Mouse (Mus musculus) gastrocnemius, postnatal 10 days (tissue): ENCODE results near the gene Lyar. TPM values are rescaled to one million over a fixed set of nuclear protein-coding genes. Genes with fewer than 3 reads are reported as not detected.
A peak's percentile ranks its signal among the peaks of the same experiment; 100 is the strongest.

Experiments
- DNase-seq: peaks from one replicate; pipeline ENCODE4 v3.0.0; 2021; ENCODE audit warnings: mixed read lengths
- total RNA-seq, 2 experiments: library from RNA; stranded (reverse); gene quantifications; 2 replicates each; pipeline ENCODE4 v1.2.3; 2021

Gene Lyar
- total RNA-seq, 2 experiments from 2014 or later: 15.4 to 16.2 TPM

DNA sequence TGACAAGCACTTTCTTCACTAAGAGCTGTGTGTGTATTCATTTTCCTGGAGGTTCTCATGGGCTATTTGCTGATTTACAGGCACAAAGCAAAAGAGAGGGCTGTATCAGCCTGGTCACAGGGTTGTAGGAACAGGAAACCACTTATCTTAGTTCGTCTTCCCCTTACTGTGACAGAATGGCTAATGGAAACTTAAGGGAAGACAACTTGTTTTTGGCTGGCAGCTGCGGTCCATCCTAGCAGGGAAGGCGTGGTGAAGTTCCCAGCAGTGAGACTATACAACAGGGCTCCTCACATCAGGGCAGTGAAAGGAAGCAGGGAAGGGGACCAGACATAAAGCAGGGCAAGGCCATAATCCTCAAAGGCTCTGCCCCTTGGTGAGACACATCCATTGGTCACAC is 35.4 kb downstream of the Lyar start:
- no peak for DNase-seq

DNA sequence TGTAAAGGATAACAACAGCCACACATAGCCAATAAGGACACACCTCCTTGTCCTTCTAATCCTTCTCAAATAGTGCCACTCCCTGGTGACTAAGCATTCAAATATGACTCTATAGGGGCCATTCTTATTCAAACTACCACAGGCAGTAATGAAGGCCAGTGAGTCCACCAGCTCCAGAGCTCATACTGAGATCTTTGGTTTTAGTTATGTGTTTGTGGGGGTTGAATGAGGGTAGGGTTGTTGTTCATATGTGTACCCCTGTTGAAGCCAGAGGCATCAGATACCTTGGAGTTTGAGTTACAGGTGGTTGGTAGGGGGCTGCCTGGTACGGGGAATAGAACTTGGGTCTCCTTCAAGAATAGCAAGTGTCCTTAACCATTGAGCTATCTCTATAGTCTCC is 36.3 kb downstream of the Lyar start:
- DNase-seq: no peak

DNA sequence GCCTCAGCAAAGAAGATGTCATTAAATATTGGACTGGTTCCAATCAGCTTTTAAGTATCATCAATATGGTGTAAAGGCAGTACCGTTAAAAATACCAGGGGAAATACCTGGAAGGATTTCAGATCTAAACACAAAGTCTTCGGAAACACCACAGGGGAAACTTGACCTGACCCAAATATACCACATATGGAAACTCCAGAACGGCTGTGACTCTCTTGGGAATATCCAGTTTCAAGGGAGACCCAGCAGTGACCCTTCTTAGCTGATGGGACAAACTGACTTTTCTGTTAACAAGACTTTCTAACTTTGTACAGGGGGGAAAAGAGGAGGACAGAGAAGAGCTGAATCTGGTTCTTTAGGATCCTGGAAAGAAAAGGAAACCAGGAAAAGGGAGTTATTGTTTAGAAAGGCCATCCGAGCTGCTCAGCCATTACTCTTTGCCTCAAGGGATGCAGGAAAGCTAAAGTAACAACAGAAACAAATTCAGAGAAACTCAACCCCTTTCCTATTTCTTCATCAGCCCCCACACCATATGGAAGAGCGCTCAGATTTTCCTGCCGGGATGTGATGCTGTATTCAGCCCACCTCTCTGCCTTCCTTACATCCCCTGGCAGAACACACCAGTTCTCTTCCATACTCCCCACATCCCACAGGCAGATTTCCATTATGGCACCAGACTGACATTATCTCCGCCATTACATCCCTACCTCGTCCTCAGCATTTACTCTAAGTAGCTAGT is 37.9 kb downstream of the Lyar start:
- DNase-seq: no peak

DNA sequence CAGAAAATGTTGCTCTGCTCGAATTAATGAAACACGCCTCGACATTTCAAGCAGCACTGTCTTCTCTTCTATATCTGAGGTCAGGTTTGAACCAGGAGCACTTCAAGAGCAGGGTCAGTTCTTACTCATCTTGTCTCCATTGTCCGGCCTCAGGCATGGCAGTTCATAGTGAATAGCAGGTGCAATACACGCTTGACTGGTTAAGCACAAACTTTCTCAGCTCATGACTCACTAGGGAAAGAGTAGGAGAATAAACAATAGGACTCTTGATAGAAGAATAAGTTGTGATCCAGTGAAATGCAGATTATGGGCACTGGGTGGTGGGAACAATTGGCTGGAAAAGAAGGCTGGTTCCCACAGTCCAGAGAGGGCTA is 38.5 kb downstream of the Lyar start:
- DNase-seq: no peak

DNA sequence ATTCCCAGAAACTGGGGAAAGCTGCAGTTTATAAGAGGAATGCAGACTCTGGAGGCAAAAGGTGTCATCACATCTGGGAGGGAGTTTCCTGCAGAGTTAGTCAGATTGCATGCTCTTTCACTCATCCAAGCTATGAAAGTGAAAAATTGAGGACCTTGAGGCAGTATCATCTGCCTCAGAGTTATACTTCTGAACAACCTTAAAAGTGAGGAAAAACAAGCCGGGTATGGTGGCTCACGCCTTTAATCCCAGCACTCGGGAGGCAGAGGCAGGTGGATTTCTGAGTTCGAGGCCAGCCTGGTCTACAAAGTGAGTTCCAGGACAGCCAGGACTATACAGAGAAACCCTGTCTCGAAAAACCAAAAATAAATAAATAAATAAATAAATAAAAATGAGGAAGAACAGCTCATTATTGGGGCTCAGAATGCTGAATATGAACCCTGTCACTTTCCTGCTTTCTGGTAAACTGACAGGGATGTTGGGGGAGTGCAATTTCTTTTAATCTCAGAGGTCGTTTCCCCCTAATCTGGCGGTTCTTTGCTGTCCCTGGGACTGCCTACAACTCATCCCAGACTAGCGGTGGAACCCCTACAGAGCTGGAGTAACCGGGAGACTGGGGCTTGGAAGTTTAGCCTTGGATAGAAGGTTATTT is 39.3 kb downstream of the Lyar start:
- DNase-seq: no peak

DNA sequence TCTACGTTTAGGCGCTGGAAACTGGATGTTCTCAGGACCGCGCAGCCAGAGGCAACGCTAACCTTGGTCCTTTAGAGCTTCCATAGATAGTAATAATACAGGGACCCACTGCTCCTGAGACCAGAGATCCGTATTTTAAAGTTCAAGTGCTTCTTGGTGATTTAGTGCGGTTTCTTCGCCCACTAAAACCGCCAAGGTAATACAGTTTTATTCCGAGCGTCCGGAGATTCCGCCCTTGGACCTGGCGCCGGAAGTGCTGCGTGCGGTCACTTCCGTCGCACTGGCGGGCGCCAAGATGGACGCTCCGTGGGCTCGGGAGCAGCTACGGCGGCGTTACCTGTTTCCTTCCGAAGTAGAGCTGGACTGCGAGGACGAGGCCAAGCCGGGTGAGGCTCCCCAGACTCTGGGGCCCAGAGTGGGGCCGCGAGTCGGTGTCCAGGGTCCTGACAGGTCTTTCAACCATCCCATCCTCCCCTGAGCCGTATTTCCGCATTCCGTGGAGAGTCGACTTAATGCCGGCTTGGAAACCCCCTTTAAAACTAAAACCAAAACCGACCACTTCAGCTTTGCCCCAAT is 39.9 kb downstream of the Lyar start, which contains the start of gene Tmem128:
Gene Tmem128, plus strand, starts transcription at position 79 of the 576 bp plus-strand sequence.
- peak; percentile 66 for DNase-seq

DNA sequence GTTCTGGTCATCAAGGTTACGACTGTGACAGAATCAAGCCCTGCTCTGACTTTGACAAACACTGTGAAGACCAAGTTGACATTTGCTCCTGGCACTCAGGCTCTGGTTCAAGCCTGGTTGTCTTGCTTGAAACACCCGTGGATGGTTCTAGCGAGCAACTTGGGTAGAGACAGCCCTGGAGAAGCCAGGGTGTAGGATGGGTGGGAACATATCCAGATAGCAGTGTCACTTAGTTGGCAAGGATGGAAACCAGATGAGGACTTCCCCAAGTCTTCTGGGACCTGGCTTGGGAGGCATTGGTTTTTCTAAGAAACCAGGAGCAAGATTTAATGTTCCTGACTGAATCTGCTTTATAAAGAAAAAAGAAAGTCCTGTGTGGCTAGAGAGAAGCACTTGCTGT is 50.7 kb downstream of the Lyar start:
- no peak for DNase-seq

DNA sequence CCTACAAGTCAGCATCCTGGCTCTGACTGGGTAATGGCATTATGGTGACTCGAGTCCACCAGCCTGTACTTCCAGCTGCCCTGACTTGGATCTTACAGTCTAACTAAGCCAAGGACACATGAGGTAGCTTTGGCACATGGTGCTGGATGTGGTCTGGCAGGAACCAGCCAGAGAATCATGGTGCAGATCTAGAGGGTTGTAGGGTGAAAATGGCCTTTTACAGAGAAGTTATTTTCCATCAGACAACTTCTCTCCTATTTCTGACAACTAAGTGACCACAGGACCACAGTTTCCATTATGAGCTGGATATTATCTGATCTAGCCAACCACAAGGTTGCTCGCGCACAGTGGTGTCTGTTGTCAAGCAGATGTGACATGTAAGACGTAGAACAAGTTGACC is 53.6 kb downstream of the Lyar start:
- DNase-seq: no peak

DNA sequence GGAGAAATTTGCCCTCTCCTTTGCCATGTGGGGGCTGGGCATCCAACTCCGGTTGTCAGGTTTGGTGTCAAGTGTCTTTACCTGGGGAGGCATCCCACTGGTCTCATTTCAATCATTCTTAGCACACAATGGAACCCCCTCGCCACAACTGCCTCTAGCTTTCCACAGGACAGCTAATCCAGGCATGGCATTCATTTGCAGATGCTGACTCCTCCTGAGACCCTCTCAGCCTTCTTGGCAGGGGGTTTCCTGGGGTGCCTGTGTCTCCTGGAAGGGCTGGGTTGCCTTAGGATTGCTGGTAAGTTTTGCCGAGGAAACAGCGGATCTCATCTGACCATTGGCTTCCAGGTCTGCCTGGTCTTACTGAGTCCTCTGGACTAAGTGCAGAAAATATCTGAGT is 55.5 kb downstream of the Lyar start, which contains the start of gene Otop1:
Gene Otop1, plus strand, starts transcription at position 202 of the 400 bp plus-strand sequence.
- DNase-seq: no peak

DNA sequence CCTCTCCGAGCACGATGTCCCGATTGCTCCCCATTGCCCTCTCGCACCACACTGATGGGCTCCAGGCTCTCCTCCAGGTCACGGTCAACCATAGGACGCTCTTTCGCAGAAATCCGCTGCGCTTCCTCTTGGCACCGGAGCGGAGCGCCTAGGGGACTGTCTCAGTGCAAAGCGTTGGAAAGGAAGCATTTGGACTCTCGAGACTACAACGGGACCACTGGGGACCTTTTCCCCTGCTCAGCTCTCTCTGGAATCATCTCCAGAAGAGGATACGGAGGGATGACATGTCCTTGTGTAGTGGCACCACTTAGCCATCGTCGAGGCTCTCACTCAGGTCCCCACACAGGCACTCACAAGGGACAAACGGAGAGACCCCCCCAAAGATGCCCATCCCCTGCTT is 56.2 kb downstream of the Lyar start:
- DNase-seq: no peak

DNA sequence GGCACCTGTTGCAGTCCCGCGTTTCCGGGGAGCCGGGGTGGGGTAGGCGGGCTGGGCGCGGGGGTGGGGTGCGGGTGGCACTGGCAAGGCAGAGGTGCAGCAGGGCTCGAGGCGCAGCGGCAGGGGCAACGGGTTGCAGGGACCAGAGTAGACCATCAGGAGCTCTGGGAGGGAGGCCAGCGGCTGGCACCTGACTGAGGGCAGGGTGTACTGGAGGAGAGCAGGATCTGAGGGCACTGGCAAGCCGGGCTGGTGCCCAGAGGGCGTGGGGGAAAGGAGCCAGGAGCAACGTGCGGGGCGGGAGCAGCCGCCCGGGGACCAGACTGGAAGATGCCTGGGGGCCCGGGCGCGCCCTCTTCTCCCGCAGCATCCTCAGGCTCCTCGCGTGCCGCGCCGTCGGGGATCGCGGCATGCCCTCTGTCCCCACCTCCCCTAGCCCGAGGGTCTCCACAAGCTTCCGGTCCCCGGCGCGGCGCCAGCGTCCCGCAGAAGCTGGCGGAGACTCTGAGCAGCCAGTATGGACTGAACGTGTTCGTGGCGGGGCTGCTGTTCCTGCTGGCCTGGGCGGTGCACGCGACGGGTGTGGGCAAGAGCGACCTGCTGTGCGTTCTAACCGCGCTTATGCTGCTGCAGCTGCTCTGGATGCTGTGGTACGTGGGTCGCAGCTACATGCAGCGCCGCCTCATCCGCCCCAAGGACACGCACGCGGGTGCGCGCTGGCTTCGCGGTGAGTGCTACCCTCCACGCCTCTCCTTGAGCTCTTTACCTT is 57.0 kb downstream of the Lyar start:
- DNase-seq: peak; percentile 10

DNA sequence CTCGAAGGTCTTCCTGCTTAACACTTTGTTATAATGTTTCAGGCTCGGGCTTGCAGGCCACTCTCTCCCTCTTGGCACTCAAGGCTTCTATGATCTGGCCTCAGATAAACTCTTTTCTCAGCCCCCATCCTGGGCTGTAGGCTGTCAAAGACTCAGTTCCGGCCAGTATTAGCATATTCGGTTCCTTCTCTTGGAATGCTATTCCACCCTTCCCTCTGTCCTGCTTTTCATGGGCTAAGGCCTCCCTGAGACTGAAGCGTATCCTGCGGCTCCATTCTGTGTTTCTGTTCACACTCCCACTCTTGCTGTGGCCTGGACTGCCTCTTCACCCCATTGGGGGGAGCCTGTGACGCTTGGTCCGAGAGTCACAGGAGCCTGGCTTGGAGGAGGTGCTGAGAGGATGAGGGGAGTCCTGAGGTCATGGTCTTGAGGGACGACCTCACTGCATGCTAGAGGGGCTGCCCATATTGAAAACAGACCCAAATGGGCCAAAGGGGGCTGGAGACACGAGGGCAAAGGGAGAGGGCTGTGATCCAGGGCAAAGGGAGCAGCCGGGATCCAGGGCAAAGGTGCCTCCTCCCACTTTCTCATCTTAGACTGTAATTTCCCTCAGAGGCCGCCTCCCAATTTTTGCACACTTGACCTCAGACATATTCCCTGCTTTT is 57.8 kb downstream of the Lyar start:
- DNase-seq: no peak

DNA sequence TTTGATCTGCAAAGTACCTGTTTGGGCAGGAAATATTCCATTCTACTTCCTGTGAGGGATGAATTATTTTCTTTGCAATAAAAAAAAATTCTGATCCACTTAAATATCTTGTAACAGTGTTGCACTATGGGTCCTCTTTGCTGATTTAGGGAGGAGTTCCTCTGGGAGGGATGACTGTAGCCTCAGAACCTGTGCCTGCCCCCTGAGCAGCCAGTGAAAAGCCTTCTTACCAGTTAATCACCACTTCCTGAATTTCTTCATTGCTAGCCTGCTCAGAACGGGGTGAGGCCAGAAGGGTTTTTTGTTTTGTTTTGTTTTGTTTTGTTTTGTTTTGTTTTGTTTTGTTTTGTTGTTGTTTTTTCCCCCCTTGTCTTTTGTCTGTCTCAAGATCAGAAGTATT is 59.8 kb downstream of the Lyar start:
- DNase-seq: no peak

Other genes with a start within 250 kb of the Lyar start
- gene Stx18, start 181.7 kb upstream of the Lyar start, total RNA-seq: 10 to 100 TPM; 15.5 to 18.3 TPM
- 10 to 100 TPM; 12.9 to 15.4 TPM for gene Nsg1, start 60.6 kb upstream of the Lyar start, total RNA-seq
- gene Zbtb49, start within 50 bp of the Lyar start, total RNA-seq: 1 to 10 TPM; 3.7 to 6.3 TPM
- gene Tmem128, start 39.7 kb downstream of the Lyar start, total RNA-seq: 10 to 100 TPM; 12.1 to 16.4 TPM
- under 1 TPM; 0.47 TPM for gene Otop1, start 55.5 kb downstream of the Lyar start, total RNA-seq
- not detected for gene Drd5, start 98.9 kb downstream of the Lyar start, total RNA-seq